Mouse (Mus musculus) adrenal gland, postnatal 14 days (tissue): ENCODE measurements at regions not wholly inside any gene's neighbourhood (a gene's known extent, or its start where the extent isn't known, plus 50 kb on each side); places are given as distances from the start of the nearest gene placed in this dataset.

ENCODE experiments used
- DNase-seq: peaks from one replicate; pipeline ENCODE4 v3.0.0; 2021; ENCODE audit warnings: mixed read lengths

- DNase-seq: peak; percentile 36
Measured at GRCm38 (mm10) chr17:4721061-4721460, 273.1 kb upstream of the Arid1b start.

DNA sequence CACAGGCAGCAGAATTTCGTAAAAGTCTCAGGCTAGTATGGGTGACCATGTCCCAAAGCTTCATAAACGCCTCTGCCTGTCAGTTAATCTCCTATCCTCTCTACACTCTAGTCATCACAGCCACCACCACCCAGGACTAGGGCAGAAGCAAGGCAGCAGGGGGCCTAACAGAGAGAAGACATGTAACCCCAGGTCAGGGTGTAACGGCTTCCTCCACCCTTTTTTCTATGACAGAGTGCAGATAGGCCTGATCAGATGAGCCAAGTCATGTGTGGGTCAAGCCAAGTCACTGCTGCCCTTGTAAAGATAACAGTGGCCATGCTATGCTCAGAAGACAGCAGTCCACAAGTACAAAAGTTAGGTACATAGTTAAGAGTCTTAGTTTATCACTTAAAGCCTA, 270.1 kb upstream of the Arid1b start:
- no peak for DNase-seq

- peak; percentile 37 for DNase-seq
Measured at GRCm38 (mm10) chr17:4726331-4726741, 267.8 kb upstream of the Arid1b start.

GRCm38 (mm10) chr17:4734412-4734881, 259.7 kb upstream of the Arid1b start:
- DNase-seq: no peak

DNA sequence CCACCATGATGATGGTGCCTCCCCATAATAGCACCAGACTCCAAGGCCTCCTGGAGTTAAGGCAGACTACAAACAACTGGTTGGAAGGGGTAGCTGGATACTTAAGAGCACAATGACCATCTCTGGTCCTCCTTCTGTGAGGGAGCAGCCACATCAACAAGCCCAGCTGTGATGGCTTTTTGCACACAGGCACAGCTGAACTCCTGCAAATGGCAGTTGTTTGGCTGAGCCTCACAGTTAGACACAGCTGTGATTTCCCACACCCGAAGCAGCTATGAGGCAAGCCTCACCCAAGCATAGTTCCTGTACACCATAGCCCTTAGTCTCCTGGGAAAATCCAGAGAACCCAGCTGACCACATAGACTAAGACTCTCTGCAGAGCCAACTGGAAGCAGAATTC, 258.9 kb upstream of the Arid1b start:
- peak; percentile 44 for DNase-seq

- DNase-seq: no peak
Measured at GRCm38 (mm10) chr17:4736689-4737088, 257.4 kb upstream of the Arid1b start.

DNA sequence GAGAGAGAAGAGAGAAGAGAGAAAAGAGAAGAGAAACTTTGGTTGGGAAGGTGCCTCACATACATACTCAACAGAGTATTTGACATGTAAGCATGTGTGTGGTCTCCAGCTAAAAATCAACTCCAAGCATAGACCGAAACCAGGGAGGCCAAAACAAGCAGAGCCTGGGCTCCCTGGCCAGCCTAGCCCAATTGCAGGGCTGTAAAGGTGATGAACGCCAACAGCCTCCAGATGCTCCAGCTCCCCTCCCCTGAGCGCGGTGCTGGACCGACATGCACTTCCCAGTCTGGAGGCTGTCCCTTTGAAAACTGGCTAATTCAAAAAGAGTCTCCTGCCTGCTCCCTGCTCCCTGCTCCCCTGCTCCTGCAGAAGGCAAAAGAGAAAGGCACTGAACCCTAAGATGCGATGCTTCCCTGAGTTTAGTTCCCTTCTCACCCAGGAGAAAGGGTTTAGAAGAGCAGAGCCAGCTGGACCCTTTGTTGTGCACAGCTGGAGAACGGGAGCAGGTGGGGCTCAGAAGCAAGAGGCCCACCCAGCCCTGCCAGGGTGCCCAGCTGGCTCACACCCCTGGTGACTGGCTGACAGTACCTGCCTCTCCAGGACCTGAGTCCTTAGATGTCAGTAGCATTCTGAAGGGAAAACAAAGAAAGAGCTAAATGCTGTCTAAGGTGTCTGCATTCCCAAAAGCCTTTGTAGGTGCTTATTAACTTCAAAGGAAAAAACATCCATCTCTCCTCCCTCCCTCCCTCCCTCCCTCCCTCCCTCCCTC, 255.2 kb upstream of the Arid1b start:
- no peak for DNase-seq

- DNase-seq: no peak
Measured at GRCm38 (mm10) chr17:4740784-4741183, 253.3 kb upstream of the Arid1b start.

- no peak for DNase-seq
Measured at GRCm38 (mm10) chr17:4742314-4742713, 251.8 kb upstream of the Arid1b start.

DNA sequence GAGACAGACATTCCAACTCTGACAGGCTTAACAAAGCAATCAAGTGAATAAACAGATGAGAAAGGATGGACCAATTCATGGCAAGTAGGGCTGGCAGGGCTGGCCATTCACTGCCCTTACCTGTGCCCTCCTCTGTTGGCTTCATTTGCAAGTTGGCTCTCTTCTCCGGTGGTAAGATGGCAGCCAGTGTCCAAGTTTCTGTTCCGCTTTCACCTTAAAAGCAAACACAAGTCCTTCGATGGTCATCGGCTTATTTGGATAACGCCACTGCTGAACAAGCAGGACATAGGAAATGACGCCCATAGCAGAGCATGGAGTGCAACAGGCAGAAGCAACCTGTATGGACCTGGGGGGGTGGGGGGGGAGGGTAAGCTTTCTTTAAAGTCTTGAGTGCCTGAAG, 231.2 kb upstream of the Arid1b start:
- DNase-seq: no peak

DNA sequence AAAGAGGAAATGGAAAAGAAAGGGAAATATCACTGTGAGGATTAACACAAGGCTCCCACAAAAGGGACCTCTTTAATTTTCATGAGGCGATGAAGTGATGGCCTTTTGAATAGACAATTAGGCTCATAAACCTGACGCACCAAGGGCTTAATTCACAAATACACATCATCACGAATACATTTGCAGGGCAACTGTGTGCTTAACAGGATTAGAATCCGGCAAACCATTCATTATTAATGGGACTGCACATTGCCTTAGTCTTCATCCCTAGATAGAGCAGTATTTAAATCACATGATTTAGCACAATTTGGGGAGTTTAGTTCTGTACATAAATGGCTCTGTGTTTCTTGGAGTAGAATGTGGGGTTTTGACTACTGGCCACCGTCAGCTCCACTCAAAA, 228.4 kb upstream of the Arid1b start:
- no peak for DNase-seq

GRCm38 (mm10) chr17:4767947-4768522, 226.1 kb upstream of the Arid1b start:
- DNase-seq: peak; percentile 66

DNA sequence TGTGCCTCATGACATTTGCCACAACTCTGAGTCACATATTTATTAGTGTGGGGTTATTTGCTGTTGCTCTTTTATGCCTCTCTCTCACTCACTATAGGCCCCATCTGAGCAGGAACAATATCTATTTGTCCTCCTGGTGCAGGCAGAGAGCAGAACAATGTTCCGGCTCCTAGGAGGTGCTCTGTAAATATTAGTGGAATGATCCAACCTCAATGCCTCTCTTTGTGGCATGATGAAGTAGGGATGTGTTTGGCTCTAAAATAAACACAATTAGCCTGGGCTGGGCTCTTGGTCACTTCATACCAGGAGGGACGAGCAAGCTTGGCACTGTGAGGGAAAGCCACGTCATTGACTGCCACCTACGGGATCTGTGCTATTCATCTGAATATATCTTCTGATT, 224.8 kb upstream of the Arid1b start:
- DNase-seq: no peak

- peak; percentile 26 for DNase-seq
Measured at GRCm38 (mm10) chr17:4770052-4770451, 224.1 kb upstream of the Arid1b start.

- peak; percentile 88 for DNase-seq
Measured at GRCm38 (mm10) chr17:4778161-4778560, 216.0 kb upstream of the Arid1b start.

DNA sequence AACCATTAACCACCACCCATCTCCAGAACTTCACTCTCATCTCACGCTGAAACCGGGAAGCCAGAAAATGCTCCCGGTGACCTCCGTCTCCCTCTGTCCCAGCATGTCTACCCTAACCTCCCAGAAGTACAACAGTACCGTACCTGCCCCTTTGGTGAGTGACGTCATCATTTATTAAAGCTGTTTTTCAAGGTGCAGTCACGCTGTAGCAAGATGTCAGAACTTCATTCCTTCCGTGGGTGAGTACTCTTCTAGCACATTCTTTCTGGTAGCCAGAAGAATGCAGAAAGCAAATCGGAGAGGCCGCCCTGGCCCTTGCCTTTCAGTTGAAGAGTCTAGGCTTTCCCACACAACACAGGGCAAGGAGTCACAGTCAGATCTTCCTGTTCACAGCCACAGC, 215.1 kb upstream of the Arid1b start:
- no peak for DNase-seq

DNA sequence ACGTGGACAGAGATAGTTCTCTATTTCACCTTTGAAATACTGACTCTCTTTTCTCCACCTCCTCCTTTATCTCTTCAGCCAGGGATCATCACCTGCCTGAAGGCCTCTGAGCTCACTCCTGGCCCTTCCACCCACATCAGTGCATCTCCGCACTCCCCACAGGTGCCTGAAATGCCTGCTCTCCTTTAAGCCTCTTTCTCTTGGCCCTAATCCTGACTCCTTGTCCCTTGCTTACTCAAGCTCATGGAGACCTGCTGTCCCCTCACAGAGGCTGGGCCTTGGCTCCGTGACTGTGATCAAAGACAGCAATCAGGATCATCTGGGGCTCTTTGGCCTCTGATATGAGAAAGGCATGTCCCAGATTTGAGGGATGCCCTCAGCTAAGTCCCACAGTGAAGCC, 212.5 kb upstream of the Arid1b start:
- DNase-seq: no peak

DNA sequence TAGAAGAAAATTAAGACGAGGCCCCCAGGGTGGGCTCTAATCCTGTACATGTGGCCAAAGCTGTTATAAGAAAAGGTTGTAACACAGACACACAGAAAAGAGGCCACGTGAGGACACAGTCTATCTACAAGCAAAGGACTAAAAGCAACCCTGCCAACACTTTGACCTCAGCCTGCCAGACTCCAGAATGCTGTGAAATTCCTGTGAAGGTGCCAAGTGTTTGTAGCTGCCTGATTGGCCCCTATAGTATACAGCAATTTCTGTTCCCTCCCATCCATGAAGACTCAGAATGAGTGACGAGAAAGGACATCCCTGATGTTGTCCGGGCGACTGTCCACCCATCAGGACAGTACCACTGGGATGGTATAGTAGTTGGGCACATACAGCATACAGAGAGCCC, 209.8 kb upstream of the Arid1b start:
- DNase-seq: peak; percentile 40

DNA sequence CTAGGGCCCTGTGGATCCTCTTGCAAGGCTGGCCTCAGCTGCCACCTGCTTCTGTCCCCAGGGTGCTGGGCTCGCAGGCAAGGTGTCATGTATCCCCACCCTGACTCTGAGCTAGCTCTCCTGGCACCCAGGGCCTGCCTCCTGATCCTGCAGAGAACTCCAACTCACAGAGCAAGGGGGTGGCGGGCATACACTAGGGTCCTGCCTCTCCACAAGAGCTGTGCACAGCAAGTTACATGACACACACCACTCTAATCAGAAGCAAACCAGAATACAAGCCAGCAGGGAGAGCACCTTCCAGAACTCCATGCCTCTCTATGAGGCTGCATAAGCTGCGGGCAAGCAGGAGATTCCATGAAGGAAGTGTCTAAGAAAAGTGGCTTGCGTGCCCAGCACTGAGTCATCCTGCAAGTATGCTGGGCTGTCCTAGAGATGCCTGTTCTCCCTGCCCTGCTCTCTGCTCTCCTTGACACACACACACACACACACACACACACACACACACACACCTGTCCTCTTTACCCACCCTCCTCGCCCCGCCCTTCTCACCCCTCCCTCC, 208.8 kb upstream of the Arid1b start:
- peak; percentile 49 for DNase-seq

DNA sequence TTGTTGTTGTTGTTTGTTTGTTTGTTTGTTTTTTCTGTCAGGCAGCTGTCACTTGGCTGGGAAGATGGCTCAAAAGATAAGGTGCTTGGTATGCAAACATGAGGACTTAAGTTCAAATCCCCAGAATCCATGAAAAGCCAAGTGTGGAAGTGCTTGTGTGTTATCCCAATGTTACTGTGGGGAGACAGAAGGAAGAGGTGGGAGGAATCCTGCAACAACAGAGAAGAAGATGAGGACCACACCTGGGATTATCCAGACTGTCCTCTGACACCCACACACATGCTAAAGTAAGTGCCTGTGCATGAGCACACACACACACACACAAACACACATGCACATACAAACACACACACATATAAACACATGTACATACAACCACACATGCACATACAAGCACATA, 207.6 kb upstream of the Arid1b start:
- no peak for DNase-seq

- no peak for DNase-seq
Measured at GRCm38 (mm10) chr17:4791873-4792272, 202.3 kb upstream of the Arid1b start.

DNA sequence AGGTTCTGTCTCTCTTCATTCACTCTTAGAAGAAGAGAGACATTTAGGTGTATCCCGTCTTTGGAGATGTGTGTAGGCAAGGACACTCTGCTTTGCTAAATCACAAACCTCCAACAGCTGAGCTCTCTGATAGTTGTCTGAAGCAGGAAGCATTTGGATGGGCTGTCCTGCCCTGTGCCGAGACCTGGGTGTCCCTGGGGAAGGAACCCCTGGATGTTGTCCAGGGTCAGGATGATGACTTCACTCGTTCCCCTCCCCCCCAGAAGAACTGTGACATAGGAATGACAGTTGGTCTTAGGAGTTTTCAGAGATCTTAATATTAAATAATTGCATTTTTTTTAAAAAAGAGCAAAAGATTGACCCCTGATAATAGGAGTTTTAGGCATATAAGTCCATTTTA, 197.9 kb upstream of the Arid1b start:
- peak; percentile 62 for DNase-seq

GRCm38 (mm10) chr17:4804013-4804412, 190.1 kb upstream of the Arid1b start:
- no peak for DNase-seq

DNA sequence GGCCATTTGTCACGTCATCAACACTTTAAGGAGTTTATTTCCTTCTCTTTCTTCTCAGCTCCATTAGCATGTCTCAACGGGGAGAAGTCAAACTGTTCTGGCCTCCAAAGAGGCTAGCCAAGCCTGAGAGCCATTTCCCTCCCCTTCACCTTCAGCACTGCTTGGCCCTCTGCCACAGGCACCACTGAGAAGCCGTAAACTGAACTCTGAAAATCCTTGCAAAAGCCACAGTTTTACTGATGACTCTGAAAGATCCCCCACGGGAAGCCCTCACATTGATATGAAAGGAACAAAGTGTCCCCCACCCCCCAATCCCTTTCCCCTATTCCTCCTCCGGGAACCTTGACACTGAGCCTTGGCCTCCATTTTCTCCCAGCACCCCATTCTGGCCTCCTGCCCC, 188.1 kb upstream of the Arid1b start:
- peak; percentile 85 for DNase-seq
